Mouse (Mus musculus) MEL (cell line): Measurements from ENCODE around the gene Neurod2.

Source experiments
- CHD1 ChIP-seq: IDR thresholded peaks from 2 replicates; pipeline ENCODE4 v1.6.1; 2012; ENCODE audit warnings: low read depth, mild to moderate bottlenecking, inconsistent platforms, low read length, improper control_type of control experiment
- CTCF ChIP-seq, 3 experiments: IDR thresholded peaks in 2 of 3; conservative IDR thresholded peaks in 1 of 3; 2 replicates each; pipeline ENCODE4 v1.5.1; 2011 to 2012; ENCODE audit warnings: low read length in 3 of 3, low read depth in 2 of 3, mild to moderate bottlenecking in 2 of 3, improper control_type of control experiment in 1 of 3, inconsistent platforms in 1 of 3, mixed read lengths in 1 of 3, moderate library complexity in 1 of 3; ENCODE audit not compliant: control insufficient read depth in 1 of 3, insufficient read depth in 1 of 3, poor library complexity in 1 of 3, severe bottlenecking in 1 of 3
- E2F4 ChIP-seq: IDR thresholded peaks from 2 replicates; pipeline ENCODE4 v1.6.1; 2011; ENCODE audit warnings: low read depth, low read length, improper control_type of control experiment, borderline replicate concordance
- EP300 ChIP-seq, 2 experiments: IDR thresholded peaks; 2 replicates each; pipeline ENCODE4 v1.6.1; 2011; ENCODE audit warnings: improper control_type of control experiment in 2 of 2, low read length in 2 of 2, low read depth in 1 of 2, mild to moderate bottlenecking in 1 of 2
- NELFE ChIP-seq: IDR thresholded peaks from 2 replicates; pipeline ENCODE4 v1.6.1; 2011; ENCODE audit warnings: low read depth, low read length, improper control_type of control experiment

GRCm38 (mm10) chr11:98332841-98333240, 3.4 kb upstream of the Neurod2 start:
- TF ChIP-seq EP300 (IDR thresholded peaks at IDR 0.05; ENCODE audit: low read depth in 1 of 2, low read length in 2 of 2) (no peak), CTCF (IDR thresholded peaks at IDR 0.05 in 2 of 3, conservative IDR thresholded peaks at IDR 0.05 in 1 of 3; ENCODE audit: control insufficient read depth in 1 of 3, insufficient read depth in 1 of 3, low read depth in 2 of 3, low read length in 3 of 3, poor library complexity in 1 of 3, severe bottlenecking in 1 of 3) (no peak), E2F4 (no peak), NELFE (no peak), CHD1 (no peak)
